Mouse (Mus musculus): ENCODE measurements around the gene Slc30a5.
"Not testable (repeated sequence)": the region's sequence is repeated elsewhere in the genome, so short reads cannot be mapped to it uniquely, and the experiment has no call there.

Gene Slc30a5

DNA sequence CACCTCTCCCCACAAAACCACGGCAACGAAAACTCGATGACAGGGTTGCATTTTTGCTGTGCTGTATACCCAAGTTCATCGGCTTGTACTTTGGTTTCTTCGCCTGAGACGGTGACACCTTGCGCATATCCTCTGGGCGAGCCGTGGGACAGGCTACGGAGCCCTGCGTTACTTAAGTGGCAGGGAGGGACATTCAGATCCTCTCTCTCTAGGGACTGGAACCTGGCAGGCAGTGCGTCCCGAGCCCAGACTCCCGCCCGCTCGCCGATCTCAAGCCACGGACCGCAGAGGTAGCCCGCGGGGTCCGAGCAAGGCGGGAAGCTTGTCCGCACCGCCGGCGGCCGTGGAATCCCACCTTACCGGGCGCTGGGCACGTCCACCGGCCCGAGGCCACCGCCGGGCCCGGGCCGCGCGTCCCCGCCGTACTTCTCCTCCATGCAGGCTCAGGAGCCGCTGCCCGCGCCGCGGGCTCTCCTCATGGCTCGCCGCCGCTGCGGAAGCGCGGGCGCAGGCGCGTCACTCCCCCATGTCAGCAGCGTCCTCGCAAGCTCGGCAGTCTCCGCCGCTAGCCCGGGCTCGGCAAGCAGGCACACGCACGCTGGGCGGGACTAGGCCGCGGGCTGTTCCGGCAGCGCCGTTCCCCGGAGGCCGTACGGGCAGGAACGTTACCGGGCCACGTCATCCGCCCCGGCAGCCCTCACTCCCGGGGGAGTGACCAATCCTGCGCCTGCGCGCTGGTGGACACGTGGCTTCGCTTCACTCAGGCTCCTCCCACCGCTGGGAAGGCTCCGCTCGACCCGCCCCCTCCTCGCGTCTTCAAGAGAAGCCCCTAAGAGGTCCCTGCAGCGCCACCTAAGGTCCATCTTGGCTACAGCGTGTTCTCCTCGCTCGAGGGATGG lies at the start of gene Slc30a5:
Gene Slc30a5 (minus strand): TSS at position 687 of the 899 bp plus-strand sequence.
- DNase-seq (ENCODE audit: low spot score in 2 of 2) = peak; percentile 99

- no peak for DNase-seq (ENCODE audit: low spot score in 2 of 2)
These were observed 48.7 kb upstream of the Slc30a5 start for GRCm38 (mm10) chr13:100881944-100882343.

GRCm38 (mm10) chr13:100879806-100880205 lies 46.6 kb upstream of the Slc30a5 start:
- no peak for DNase-seq (ENCODE audit: low spot score in 2 of 2)

- no peak for DNase-seq (ENCODE audit: low spot score in 2 of 2)
These were observed 46.1 kb upstream of the Slc30a5 start for GRCm38 (mm10) chr13:100879326-100879725.

DNA sequence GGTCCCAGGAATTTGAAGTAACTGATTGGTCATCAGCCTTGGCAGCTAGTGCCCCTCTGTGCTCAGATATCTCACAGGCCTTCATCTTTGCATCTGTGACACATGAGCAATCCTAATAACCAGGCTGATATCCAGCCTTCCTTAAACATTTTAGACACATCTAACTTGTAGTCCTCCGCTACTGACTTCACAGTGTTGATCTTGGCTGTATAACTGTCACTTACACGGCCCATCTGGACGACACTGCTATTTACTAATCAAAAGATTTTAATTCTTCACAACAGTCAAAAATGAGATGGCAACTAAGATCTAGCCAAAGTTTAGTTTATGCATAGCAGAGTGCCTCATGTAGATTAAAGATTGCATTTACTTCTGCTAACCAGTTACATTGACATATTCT lies 45.0 kb upstream of the Slc30a5 start:
- no peak for DNase-seq (ENCODE audit: low spot score in 2 of 2)

DNA sequence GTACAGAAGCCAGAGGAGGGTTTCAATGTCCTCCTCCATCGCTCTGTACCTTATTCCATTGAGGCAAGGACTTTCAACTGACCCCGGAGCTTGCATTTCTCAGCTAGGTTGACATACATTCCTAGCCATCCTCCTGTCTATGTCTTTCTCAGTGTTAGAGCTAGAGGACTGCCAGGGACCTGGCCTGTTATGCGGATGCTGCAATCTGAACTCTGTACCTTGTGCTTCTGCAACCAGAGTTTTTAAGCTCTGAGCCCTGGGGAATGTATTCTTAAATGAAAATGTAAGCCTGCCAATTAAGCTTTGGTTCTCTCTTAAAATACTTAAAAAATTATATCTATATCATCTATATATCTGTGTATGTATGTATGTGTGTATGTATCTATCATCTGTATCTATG lies 44.5 kb upstream of the Slc30a5 start:
- no peak for DNase-seq (ENCODE audit: low spot score in 2 of 2)

DNA sequence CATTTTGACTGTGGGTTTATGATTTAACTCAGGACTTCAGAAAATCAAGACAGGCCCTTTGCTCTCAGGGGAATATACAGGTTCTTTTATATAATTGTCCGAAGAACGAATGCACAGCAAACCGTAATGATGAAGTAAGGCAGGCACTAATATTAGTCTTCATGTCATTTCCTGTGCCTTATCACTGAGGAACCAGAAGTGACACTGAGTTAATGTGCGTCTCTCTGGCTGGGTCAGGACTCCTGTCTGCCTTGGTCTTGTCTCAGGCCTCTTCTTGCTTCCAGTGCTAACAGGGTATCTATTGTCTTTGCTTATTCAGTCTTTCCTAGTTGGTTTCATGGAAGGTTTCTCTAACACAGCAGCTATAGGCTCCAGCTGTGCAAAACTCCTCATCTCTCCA lies 41.9 kb upstream of the Slc30a5 start:
- no peak for DNase-seq (ENCODE audit: low spot score in 2 of 2)

DNA sequence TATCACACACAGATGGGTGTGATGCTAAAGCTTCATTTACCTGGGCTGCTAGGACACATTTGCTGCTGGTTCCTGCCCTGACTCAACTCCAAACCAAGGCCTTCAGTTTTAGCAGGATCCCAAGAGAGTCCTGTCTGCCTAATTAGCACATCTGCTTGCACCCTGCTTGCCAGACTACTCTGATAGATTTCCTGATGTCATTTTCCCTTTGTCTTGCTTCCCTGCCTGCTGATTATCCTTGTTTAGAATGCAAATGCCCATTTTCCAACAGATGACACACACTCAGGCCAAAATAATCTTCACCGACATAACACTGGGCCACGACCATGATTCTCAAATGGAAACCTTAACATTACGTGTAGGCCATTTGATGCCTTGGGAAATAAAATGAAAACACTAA lies 41.4 kb upstream of the Slc30a5 start:
- DNase-seq (ENCODE audit: low spot score in 2 of 2) = no peak

- DNase-seq (ENCODE audit: low spot score in 2 of 2) = no peak
These were observed 40.3 kb upstream of the Slc30a5 start for GRCm38 (mm10) chr13:100873530-100873929.

GRCm38 (mm10) chr13:100871445-100872171 lies 38.4 kb upstream of the Slc30a5 start:
- DNase-seq (ENCODE audit: low spot score in 2 of 2) = no peak

DNA sequence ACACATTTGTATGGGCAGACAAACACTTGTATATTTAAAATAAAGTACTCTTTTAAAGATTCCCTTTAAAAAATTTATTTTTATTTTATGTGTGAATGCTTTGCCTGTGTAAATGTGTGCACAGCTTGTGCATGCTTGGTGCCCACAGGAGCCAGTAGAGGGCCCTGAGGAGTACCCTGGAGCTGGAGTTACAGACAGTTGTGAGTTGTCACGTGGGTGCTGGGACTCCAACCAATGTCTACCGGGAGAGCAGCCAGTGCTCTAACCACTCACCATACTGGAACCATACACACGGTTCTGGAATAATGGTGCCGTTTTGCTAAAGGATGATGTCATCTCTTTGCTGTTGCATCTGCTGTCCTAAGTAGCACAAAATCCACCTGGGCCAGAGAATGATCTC lies 36.6 kb upstream of the Slc30a5 start:
- no peak for DNase-seq (ENCODE audit: low spot score in 2 of 2)

- DNase-seq (ENCODE audit: low spot score in 2 of 2) = no peak
These were observed 33.1 kb upstream of the Slc30a5 start for GRCm38 (mm10) chr13:100866311-100866710.

GRCm38 (mm10) chr13:100865744-100866143 lies 32.5 kb upstream of the Slc30a5 start:
- no peak for DNase-seq (ENCODE audit: low spot score in 2 of 2)

DNA sequence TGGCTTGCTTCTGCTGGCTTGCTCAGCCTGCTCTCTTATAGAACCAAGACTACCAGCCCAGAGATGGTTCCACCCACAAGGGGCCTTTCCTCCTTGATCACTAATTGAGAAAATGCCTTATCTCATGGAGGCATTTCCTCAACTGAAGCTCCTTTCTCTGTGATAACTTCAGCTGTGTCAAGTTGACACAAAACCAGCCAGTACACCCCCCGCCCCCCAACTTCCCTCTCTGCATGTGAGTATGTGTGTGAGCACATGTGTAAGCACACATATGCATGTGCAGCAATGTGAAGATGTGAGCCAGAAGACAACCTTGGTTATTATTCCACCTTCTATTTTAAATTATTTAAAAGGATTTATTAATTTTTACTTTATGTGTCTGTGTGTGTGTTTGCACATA lies 30.7 kb upstream of the Slc30a5 start:
- not testable (repeated sequence) for DNase-seq (ENCODE audit: low spot score in 2 of 2)

- DNase-seq (ENCODE audit: low spot score in 2 of 2) = no peak
These were observed 25.9 kb upstream of the Slc30a5 start for GRCm38 (mm10) chr13:100859117-100859516.

GRCm38 (mm10) chr13:100854174-100854573 lies 20.9 kb upstream of the Slc30a5 start:
- peak in 1 of 2 experiments; percentile 32 for DNase-seq (ENCODE audit: low spot score in 2 of 2)

DNA sequence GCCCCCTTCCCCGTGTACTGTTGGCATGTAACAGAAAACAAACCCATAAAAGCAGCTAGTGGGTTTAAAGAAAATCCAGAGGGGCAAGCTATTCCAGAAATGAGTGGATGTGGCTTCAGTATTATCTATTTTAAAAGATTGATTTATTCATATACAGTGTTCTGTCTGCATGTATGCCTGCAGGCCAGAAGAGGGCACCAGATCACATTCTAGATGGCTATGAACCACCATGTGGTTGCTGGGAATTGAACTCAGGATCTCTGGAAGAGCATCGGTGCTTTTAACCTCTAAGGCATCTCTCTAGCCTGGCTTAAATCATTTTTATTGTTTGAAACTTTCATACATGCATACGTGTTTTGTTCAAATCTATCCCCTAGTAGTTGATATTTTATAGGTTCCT lies 19.9 kb upstream of the Slc30a5 start:
- DNase-seq (ENCODE audit: low spot score in 2 of 2) = no peak

DNA sequence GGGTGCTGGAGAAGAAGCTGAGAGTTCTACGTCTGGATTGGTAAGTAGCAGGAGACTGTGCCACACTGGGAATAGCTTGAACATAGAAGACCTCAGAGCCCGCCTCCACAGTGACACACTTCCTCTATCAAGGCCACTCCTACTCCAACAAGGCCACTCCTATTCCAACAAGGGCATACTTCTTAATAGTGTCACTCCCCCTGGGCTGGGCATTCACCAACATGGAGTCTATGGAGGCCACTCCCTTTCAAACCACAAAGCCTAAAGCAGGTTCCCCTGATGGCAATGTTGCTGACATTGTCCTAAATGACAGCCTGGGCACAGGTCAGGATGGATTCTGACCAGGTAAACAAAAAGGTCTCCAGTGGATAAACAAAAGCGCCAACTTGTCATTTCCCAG lies 15.9 kb upstream of the Slc30a5 start:
- DNase-seq (ENCODE audit: low spot score in 2 of 2) = no peak

DNA sequence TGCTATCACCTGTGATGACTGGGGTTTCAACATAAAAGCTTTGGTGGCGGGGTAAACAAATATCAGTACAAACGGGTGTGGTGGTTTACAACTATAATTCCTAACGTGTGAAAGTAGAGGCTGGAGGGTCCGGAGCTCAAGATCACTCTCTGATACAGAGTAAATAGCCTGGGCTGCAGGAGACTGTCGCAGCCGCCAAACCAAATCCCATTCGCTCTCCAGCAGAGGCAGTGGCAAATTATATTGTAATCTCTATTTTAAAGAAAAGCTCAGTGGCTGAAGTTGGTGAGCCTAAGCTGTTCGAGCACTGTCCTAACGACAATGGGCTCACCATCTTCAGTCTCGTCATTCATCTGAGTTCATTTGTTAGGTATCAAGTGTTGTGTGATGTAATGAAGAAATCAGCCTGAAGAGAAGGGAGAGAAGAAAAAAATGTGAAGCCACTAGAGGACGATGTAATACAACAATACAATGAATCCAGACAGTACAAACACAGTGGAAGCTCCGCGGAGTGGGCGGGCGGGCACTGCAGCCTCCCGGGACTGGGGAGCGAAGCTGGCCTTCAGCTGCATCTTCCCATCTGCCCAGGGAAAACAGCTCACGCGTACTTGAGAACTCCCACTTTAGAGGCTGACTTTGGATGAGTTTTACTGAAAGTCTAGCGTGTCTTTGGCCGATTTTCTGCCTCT lies 13.8 kb upstream of the Slc30a5 start:
- no peak for DNase-seq (ENCODE audit: low spot score in 2 of 2)

DNA sequence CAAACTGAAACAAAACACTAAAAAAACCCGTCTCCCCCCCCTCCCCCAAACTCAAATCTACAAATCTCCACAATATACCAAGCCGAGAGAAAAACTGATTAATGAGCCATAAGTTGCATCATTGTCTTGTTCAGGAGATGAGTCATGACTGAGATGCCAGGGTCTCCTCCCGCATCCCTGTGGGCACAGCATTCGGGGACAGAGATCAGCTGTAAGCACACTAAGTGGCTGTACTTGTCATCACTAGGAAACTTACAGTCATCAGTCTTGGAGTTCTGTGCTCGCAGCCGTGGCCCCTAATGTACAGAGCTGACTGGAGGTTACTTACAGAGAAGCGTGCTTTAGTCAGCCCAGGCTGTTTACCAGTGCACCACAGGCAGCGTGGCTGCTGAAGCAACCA lies 13.0 kb upstream of the Slc30a5 start:
- DNase-seq (ENCODE audit: low spot score in 2 of 2) = no peak

- DNase-seq (ENCODE audit: low spot score in 2 of 2) = no peak
These were observed 10.7 kb upstream of the Slc30a5 start for GRCm38 (mm10) chr13:100843944-100844343.

- DNase-seq (ENCODE audit: low spot score in 2 of 2) = no peak
These were observed 9.9 kb upstream of the Slc30a5 start for GRCm38 (mm10) chr13:100843016-100843725.

Measured in spleen, postnatal 14 days (tissue).